Mouse (Mus musculus): ENCODE data around the gene Nup205.

DNA sequence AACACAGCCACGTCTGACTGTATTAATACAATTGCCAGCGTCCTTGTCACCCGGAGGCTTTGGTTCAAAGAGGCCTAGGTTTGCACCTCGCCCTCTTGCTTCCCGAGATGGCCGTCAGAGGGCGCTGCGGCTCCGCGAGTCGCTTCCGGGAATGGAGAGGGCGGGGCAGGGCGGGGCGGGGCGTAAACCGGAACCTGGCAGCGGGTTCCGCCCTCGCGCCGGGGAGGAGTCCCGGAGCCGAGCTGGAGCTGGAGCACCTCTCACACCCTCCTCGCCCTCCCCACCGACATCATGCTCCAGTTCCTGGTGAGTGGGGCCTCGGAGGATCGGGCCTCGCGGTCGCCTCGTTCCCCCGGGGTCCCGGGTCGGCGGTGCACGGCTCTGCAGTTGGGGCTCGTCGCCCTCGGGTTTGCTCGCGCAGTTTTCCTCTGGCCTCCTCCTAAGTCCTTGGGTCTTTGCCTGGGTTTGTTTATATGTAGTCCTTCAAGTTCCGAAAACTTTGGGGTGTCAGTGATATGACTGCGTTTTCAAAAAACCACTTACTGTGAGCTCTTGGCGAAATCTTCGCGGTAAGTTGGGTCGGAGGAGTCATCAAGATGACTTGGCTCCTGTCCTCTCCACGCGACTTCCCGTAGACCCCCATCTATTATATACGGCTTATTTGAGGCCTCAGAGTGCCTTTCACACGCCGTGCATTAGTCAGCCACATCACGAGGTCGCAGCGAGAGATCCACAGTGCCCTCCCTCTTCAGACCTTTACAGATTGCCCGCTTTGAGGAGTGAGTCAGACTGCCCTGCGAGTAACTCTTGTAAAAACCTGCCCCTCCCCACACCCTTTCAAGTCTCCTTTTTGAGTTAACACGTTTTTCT lies 75.5 kb downstream of the Nup205 start:
- TF ChIP-seq GATA1 (IDR thresholded peaks at IDR 0.05; ENCODE audit: borderline replicate concordance, low read length): no peak
- TF ChIP-seq FLI1 (IDR thresholded peaks at IDR 0.05; ENCODE audit: low read length): peak; percentile 9; the same call in 1 of the 2 replicates
